7 mouse cellular contexts compared by ENCODE assay signal in genomic region chr9:41736881-41737280, GRCm38 (mm10).
DNase-seq lines count a peak whose midpoint lies in the region; ATAC-seq and TF ChIP-seq lines count a peak whose summit lies in the region.

No protein-coding gene starts in this region.

- H3K4me3 ChIP-seq in forebrain, embryonic 13.5 days: peak overlapping the region; percentile 35
- H3K4me3 ChIP-seq in limb, embryonic 10.5 days: peak overlapping the region; percentile 54
- H3K4me3 ChIP-seq in stomach, embryonic 15.5 days (replicated peaks): no peak overlapping the region; the same call in 1 of the 2 replicates
- H3K4me3 ChIP-seq in cerebellum, adult 2 months (replicated peaks; ENCODE audit: insufficient read depth, low read depth, low read length): no peak overlapping the region

- H3K4me2 ChIP-seq in forebrain, embryonic 13.5 days: peak overlapping the region; percentile 66
- H3K4me2 ChIP-seq in stomach, embryonic 15.5 days: peak overlapping the region; percentile 63

- H3K9me3 ChIP-seq in forebrain, embryonic 13.5 days (replicated peaks): no peaks in the 10 kb centered on the region
- no peaks in the 10 kb centered on the region for H3K9me3 ChIP-seq in limb, embryonic 10.5 days (replicated peaks)
- no peaks in the 10 kb centered on the region for H3K9me3 ChIP-seq in stomach, embryonic 15.5 days

- no peaks in the 10 kb centered on the region; the same call in 1 of the 2 replicates for H3K36me3 ChIP-seq in forebrain, embryonic 13.5 days (ENCODE audit: poor library complexity, severe bottlenecking)
- H3K36me3 ChIP-seq in limb, embryonic 10.5 days: no peaks in the 10 kb centered on the region
- no peaks in the 10 kb centered on the region for H3K36me3 ChIP-seq in stomach, embryonic 15.5 days

- DNase-seq in lung, postnatal 25 days (ENCODE audit: low spot score): peak; percentile 9
- no peak for DNase-seq in lung, postnatal 36 days
- no peak for DNase-seq in limb, embryonic 10.5 days (ENCODE audit: low spot score)
- DNase-seq in cerebellum, adult 2 months: no peak
- no peak for DNase-seq in B cell, adult 2 months

- peak; percentile 30 for ATAC-seq in forebrain, embryonic 13.5 days
- ATAC-seq in stomach, embryonic 15.5 days (ENCODE audit: insufficient read depth, low FRiP score, low read depth): no peak

- H3K27me3 ChIP-seq in forebrain, embryonic 13.5 days: no peaks in the 10 kb centered on the region
- H3K27me3 ChIP-seq in limb, embryonic 10.5 days (ENCODE audit: low read depth, poor library complexity, severe bottlenecking): no peaks in the 10 kb centered on the region
- no peaks in the 10 kb centered on the region for H3K27me3 ChIP-seq in stomach, embryonic 15.5 days (replicated peaks)
- peaks cover 1% of the 10 kb centered on the region; the same call in 1 of the 2 replicates for H3K27me3 ChIP-seq in cerebellum, adult 2 months (ENCODE audit: control insufficient read depth, insufficient read depth, low read length)

- peak overlapping the region; percentile 99 for H3K27ac ChIP-seq in forebrain, embryonic 13.5 days
- H3K27ac ChIP-seq in limb, embryonic 10.5 days: peak overlapping the region; percentile 92
- peak overlapping the region; percentile 87 for H3K27ac ChIP-seq in stomach, embryonic 15.5 days
- H3K27ac ChIP-seq in cerebellum, adult 2 months (ENCODE audit: insufficient read depth, low read length): no peak overlapping the region

- TF ChIP-seq CTCF in cerebellum, adult 2 months (IDR thresholded peaks at IDR 0.05; ENCODE audit: borderline replicate concordance, insufficient read depth, low read depth, low read length): no peak

- TF ChIP-seq POLR2A in cerebellum, adult 2 months (IDR thresholded peaks at IDR 0.05; ENCODE audit: borderline replicate concordance, insufficient read depth, low read length): no peak

- H3K9ac ChIP-seq in forebrain, embryonic 13.5 days: peak overlapping the region; percentile 60
- H3K9ac ChIP-seq in stomach, embryonic 15.5 days: no peak overlapping the region

- peaks cover 45% of the 10 kb centered on the region for H3K4me1 ChIP-seq in forebrain, embryonic 13.5 days
- H3K4me1 ChIP-seq in limb, embryonic 10.5 days: peaks cover 33% of the 10 kb centered on the region
- peaks cover 4% of the 10 kb centered on the region; the same call in 1 of the 2 replicates for H3K4me1 ChIP-seq in stomach, embryonic 15.5 days
- no peaks in the 10 kb centered on the region for H3K4me1 ChIP-seq in cerebellum, adult 2 months (ENCODE audit: control insufficient read depth, insufficient read depth, low read length)

- under 1% methylated on average over 6 of the region's 6 CpGs for WGBS in forebrain, embryonic 13.5 days
- 27% methylated on average over 6 of the region's 6 CpGs for WGBS in limb, embryonic 10.5 days
- 32% methylated on average over 6 of the region's 6 CpGs for WGBS in stomach, embryonic 15.5 days
- 42% methylated on average over 6 of the region's 6 CpGs for WGBS in cerebellum, adult 2 months

Comparison
In these comparisons a context has a peak if more than half of its experiments do, and no peak if none do; other contexts are left out.
1. H3K4me3 ChIP-seq: peak in forebrain, embryonic 13.5 days (single experiment) and limb, embryonic 10.5 days (single experiment); none in stomach, embryonic 15.5 days (single experiment) and cerebellum, adult 2 months (single experiment).